Mouse (Mus musculus): ENCODE data around the gene Atad1. TPM values are rescaled to one million over a fixed set of nuclear protein-coding genes. Genes with fewer than 3 reads are reported as not detected.

The Atad1 gene
- polyA plus RNA-seq, 1 experiment = 69.5 TPM

- no peak overlapping the region for H3K27ac ChIP-seq (ENCODE audit: insufficient read depth, low read length)
- no peaks in the 10 kb centered on the region for H3K4me1 ChIP-seq (ENCODE audit: control insufficient read depth, insufficient read depth, low read length)
- no peak overlapping the region for H3K4me3 ChIP-seq (ENCODE audit: insufficient read depth, low read length)
- TF ChIP-seq CTCF (IDR thresholded peaks at IDR 0.05; ENCODE audit: extremely low read depth, insufficient read depth, low read length) (no peak), POLR2A (IDR thresholded peaks at IDR 0.05; ENCODE audit: extremely low read depth, insufficient read depth, low read length) (no peak)
Observed at GRCm38 (mm10) chr19:32752357-32752756, 12.8 kb upstream of the Atad1 start.

GRCm38 (mm10) chr19:32749425-32749824 lies 9.8 kb upstream of the Atad1 start:
- Histone ChIP-seq H3K4me1 (ENCODE audit: control insufficient read depth, insufficient read depth, low read length) (no peaks in the 10 kb centered on the region), H3K27ac (ENCODE audit: insufficient read depth, low read length) (no peak overlapping the region), H3K4me3 (ENCODE audit: insufficient read depth, low read length) (no peak overlapping the region)
- TF ChIP-seq CTCF (IDR thresholded peaks at IDR 0.05; ENCODE audit: extremely low read depth, insufficient read depth, low read length) (peak; percentile 59), POLR2A (IDR thresholded peaks at IDR 0.05; ENCODE audit: extremely low read depth, insufficient read depth, low read length) (no peak)

- TF ChIP-seq POLR2A (IDR thresholded peaks at IDR 0.05; ENCODE audit: extremely low read depth, insufficient read depth, low read length) = no peak
- no peak for TF ChIP-seq CTCF (IDR thresholded peaks at IDR 0.05; ENCODE audit: extremely low read depth, insufficient read depth, low read length)
- Histone ChIP-seq H3K27ac (ENCODE audit: insufficient read depth, low read length) (no peak overlapping the region), H3K4me3 (ENCODE audit: insufficient read depth, low read length) (no peak overlapping the region), H3K4me1 (ENCODE audit: control insufficient read depth, insufficient read depth, low read length) (no peaks in the 10 kb centered on the region)
Observed at GRCm38 (mm10) chr19:32740641-32741345, 1.2 kb upstream of the Atad1 start.

- TF ChIP-seq POLR2A (IDR thresholded peaks at IDR 0.05; ENCODE audit: extremely low read depth, insufficient read depth, low read length) (no peak), CTCF (IDR thresholded peaks at IDR 0.05; ENCODE audit: extremely low read depth, insufficient read depth, low read length) (no peak)
- Histone ChIP-seq H3K4me1 (ENCODE audit: control insufficient read depth, insufficient read depth, low read length) (no peaks in the 10 kb centered on the region), H3K27ac (ENCODE audit: insufficient read depth, low read length) (no peak overlapping the region)
Observed at GRCm38 (mm10) chr19:32737844-32738243, 1.7 kb downstream of the Atad1 start.

GRCm38 (mm10) chr19:32732922-32733321 lies 6.7 kb downstream of the Atad1 start:
- Histone ChIP-seq H3K4me3 (ENCODE audit: insufficient read depth, low read length) (no peak overlapping the region), H3K27ac (ENCODE audit: insufficient read depth, low read length) (no peak overlapping the region), H3K4me1 (ENCODE audit: control insufficient read depth, insufficient read depth, low read length) (no peaks in the 10 kb centered on the region)
- TF ChIP-seq CTCF (IDR thresholded peaks at IDR 0.05; ENCODE audit: extremely low read depth, insufficient read depth, low read length) (no peak), POLR2A (IDR thresholded peaks at IDR 0.05; ENCODE audit: extremely low read depth, insufficient read depth, low read length) (no peak)

More at GRCm38 (mm10) chr19:32737844-32738243, 1.7 kb downstream of the Atad1 start:
- H3K4me3 ChIP-seq (ENCODE audit: insufficient read depth, low read length) = no peak overlapping the region

- Histone ChIP-seq H3K4me3 (ENCODE audit: insufficient read depth, low read length) (no peak overlapping the region), H3K27ac (ENCODE audit: insufficient read depth, low read length) (no peak overlapping the region), H3K4me1 (ENCODE audit: control insufficient read depth, insufficient read depth, low read length) (no peaks in the 10 kb centered on the region)
- TF ChIP-seq CTCF (IDR thresholded peaks at IDR 0.05; ENCODE audit: extremely low read depth, insufficient read depth, low read length) = no peak
- no peak for TF ChIP-seq POLR2A (IDR thresholded peaks at IDR 0.05; ENCODE audit: extremely low read depth, insufficient read depth, low read length)
Observed at GRCm38 (mm10) chr19:32729785-32730184, 9.8 kb downstream of the Atad1 start.

- H3K4me3 ChIP-seq (ENCODE audit: insufficient read depth, low read length) = no peak overlapping the region
- no peaks in the 10 kb centered on the region for H3K4me1 ChIP-seq (ENCODE audit: control insufficient read depth, insufficient read depth, low read length)
- TF ChIP-seq CTCF (IDR thresholded peaks at IDR 0.05; ENCODE audit: extremely low read depth, insufficient read depth, low read length) = no peak
- no peak for TF ChIP-seq POLR2A (IDR thresholded peaks at IDR 0.05; ENCODE audit: extremely low read depth, insufficient read depth, low read length)
- H3K27ac ChIP-seq (ENCODE audit: insufficient read depth, low read length) = no peak overlapping the region
Observed at GRCm38 (mm10) chr19:32726451-32727325, 12.9 kb downstream of the Atad1 start.

- H3K4me1 ChIP-seq (ENCODE audit: control insufficient read depth, insufficient read depth, low read length) = no peaks in the 10 kb centered on the region
- no peak overlapping the region for H3K4me3 ChIP-seq (ENCODE audit: insufficient read depth, low read length)
- no peak overlapping the region for H3K27ac ChIP-seq (ENCODE audit: insufficient read depth, low read length)
- TF ChIP-seq CTCF (IDR thresholded peaks at IDR 0.05; ENCODE audit: extremely low read depth, insufficient read depth, low read length) (no peak), POLR2A (IDR thresholded peaks at IDR 0.05; ENCODE audit: extremely low read depth, insufficient read depth, low read length) (no peak)
Observed at GRCm38 (mm10) chr19:32723817-32724216, 15.8 kb downstream of the Atad1 start.

- no peak overlapping the region for H3K4me3 ChIP-seq (ENCODE audit: insufficient read depth, low read length)
- no peaks in the 10 kb centered on the region for H3K4me1 ChIP-seq (ENCODE audit: control insufficient read depth, insufficient read depth, low read length)
- TF ChIP-seq POLR2A (IDR thresholded peaks at IDR 0.05; ENCODE audit: extremely low read depth, insufficient read depth, low read length) (no peak), CTCF (IDR thresholded peaks at IDR 0.05; ENCODE audit: extremely low read depth, insufficient read depth, low read length) (no peak)
- H3K27ac ChIP-seq (ENCODE audit: insufficient read depth, low read length) = no peak overlapping the region
Observed at GRCm38 (mm10) chr19:32720319-32720718, 19.3 kb downstream of the Atad1 start.
